Mouse (Mus musculus) brain, embryonic 14.5 days (tissue): Measurements from ENCODE around the gene Epha3.

ENCODE experiments used
- CTCF ChIP-seq: fragments of 200-500 bp; IDR thresholded peaks from 2 replicates; pipeline ENCODE4 v1.5.1; 2012; ENCODE audit warnings: inconsistent platforms, mild to moderate bottlenecking, moderate library complexity, borderline replicate concordance; ENCODE audit not compliant: insufficient read depth, insufficient read length; ENCODE audit errors: extremely low read depth
- POLR2A ChIP-seq: fragments of 200-500 bp; IDR thresholded peaks from 2 replicates; pipeline ENCODE4 v1.6.1; 2012; ENCODE audit warnings: mild to moderate bottlenecking, inconsistent platforms, borderline replicate concordance; ENCODE audit not compliant: poor library complexity, insufficient read depth, insufficient read length, severe bottlenecking; ENCODE audit errors: extremely low read depth

- TF ChIP-seq CTCF (no peak), POLR2A (no peak)
Observed at GRCm38 (mm10) chr16:63743208-63743854, 120.6 kb downstream of the Epha3 start.
